Mouse (Mus musculus): ENCODE measurements around the gene Gcc2. TPM values are rescaled to one million over a fixed set of nuclear protein-coding genes. Genes with fewer than 3 reads are reported as not detected.
"Not testable (repeated sequence)": the region's sequence is repeated elsewhere in the genome, so short reads cannot be mapped to it uniquely, and the experiment has no call there.

Gcc2 gene
- polyA plus RNA-seq, 1 experiment, result not detected

- not testable (repeated sequence) for H3K4me3 ChIP-seq (ENCODE audit: insufficient read depth, low read depth, low read length); H3K27ac ChIP-seq (ENCODE audit: insufficient read depth, low read depth, low read length); H3K4me1 ChIP-seq (ENCODE audit: control insufficient read depth, insufficient read depth, low read length)
- 89% methylated on average over 35 of the region's 35 CpGs for WGBS
- peak; percentile 26; the same call in 1 of the 2 replicates for TF ChIP-seq POLR2A (IDR thresholded peaks at IDR 0.05; ENCODE audit: insufficient read depth, low read depth, low read length)
- peak; percentile 40; the same call in 1 of the 2 replicates for TF ChIP-seq CTCF (IDR thresholded peaks at IDR 0.05; ENCODE audit: insufficient read depth, low read depth, low read length)
Measured at GRCm38 (mm10) chr10:58231779-58232640, 23.3 kb upstream of the Gcc2 start.

DNA sequence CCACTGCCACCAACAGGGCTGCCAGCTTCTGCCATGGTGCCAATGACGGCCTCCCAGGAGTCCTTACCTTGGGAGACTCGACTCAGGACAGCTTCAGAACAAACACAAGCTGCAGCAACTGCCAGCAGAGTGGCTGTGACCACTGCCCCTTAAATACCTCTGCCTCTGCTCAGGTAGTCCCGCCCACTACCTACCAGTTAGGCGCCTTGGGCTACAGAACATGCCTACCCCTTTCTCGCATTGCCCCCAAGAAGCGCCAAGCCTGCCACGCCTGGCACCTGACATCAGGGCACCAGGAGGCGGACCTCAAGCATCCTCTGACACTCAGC, 22.7 kb upstream of the Gcc2 start, which contains the start of gene Duxf3:
TSS of gene Duxf3 (minus strand) at position 35 of the 329 bp plus-strand sequence.
- H3K4me3 ChIP-seq (ENCODE audit: insufficient read depth, low read depth, low read length); H3K4me1 ChIP-seq (ENCODE audit: control insufficient read depth, insufficient read depth, low read length); H3K27ac ChIP-seq (ENCODE audit: insufficient read depth, low read depth, low read length): not testable (repeated sequence)
- 73% methylated on average over 5 of the region's 8 CpGs for WGBS

- H3K4me3 ChIP-seq (ENCODE audit: insufficient read depth, low read depth, low read length); H3K4me1 ChIP-seq (ENCODE audit: control insufficient read depth, insufficient read depth, low read length); H3K27ac ChIP-seq (ENCODE audit: insufficient read depth, low read depth, low read length): not testable (repeated sequence)
- WGBS, result 81% methylated on average over 10 of the region's 10 CpGs
Measured at GRCm38 (mm10) chr10:58233054-58233739, 22.1 kb upstream of the Gcc2 start.

- H3K4me3 ChIP-seq (ENCODE audit: insufficient read depth, low read depth, low read length); H3K27ac ChIP-seq (ENCODE audit: insufficient read depth, low read depth, low read length); H3K4me1 ChIP-seq (ENCODE audit: control insufficient read depth, insufficient read depth, low read length): not testable (repeated sequence)
Measured at GRCm38 (mm10) chr10:58233740-58234121, 21.6 kb upstream of the Gcc2 start.

DNA sequence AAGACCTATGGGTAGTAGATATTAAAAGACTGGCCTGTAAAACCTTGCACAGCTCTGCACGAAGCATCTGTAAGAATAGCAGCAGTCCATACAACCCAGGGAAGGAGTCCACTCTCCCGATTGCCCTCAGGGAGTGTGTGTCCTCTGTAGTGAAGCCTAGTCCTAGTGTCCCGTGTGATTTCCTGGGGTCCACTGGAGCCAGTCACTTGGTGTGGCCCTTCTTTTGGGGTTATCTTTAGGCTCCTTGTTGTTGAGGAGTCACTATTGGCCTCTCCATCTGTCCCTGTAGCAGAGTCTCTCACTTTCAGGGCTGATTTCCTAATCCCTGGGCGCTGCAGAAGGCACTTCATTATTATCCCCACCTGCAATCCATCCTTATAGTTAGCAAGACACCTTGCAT, 20.3 kb upstream of the Gcc2 start:
- 86% methylated on average over 4 of the region's 4 CpGs for WGBS
- H3K4me3 ChIP-seq (ENCODE audit: insufficient read depth, low read depth, low read length); H3K4me1 ChIP-seq (ENCODE audit: control insufficient read depth, insufficient read depth, low read length); H3K27ac ChIP-seq (ENCODE audit: insufficient read depth, low read depth, low read length): not testable (repeated sequence)

GRCm38 (mm10) chr10:58236613-58237012, 18.7 kb upstream of the Gcc2 start, which contains the start of gene Gm4981:
Gm4981 (minus strand) TSS chr10:58236701.
- no peak within 1 kb of the TSS for H3K27ac ChIP-seq (ENCODE audit: insufficient read depth, low read depth, low read length)
- no peaks in the 10 kb centered on the region for H3K4me1 ChIP-seq (ENCODE audit: control insufficient read depth, insufficient read depth, low read length)
- no peak for TF ChIP-seq CTCF (IDR thresholded peaks at IDR 0.05; ENCODE audit: insufficient read depth, low read depth, low read length)
- TF ChIP-seq POLR2A (IDR thresholded peaks at IDR 0.05; ENCODE audit: insufficient read depth, low read depth, low read length), result no peak
- 87% methylated on average over 10 of the region's 10 CpGs for WGBS
- H3K4me3 ChIP-seq (ENCODE audit: insufficient read depth, low read depth, low read length), result no peak within 1 kb of the TSS

DNA sequence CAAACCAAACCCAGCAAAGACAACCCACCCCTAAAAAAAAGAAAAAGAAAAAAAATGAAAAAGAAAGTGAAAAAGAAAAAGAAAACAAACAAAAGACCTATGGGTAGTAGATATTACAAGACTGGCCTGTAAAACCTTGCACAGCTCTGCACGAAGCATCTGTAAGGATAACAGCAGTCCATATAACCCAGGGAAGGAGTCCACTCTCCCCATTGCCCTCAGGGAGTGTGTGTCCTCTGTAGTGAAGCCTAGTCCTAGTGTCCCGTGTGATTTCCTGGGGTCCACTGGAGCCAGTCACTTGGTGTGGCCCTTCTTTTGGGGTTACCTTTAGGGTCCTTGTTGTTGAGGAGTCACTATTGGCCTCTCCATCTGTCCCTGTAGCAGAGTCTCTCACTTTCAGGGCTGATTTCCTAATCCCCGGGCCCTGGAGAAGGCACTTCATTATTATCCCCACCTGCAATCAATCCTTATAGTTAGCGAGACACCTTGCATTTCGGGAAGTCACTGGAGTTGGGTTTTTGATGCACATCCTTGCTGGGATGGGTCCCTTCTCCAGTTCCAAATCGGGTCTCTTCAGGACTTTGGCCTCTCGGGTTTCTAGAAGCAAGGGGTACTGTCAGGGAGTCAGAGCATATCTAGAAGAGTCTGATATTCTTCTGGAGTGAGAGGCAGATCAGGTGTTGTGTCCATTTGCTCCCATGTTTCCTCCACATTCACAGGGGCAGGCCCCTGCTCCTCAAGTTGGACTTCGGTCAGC, 16.1 kb upstream of the Gcc2 start:
- H3K4me3 ChIP-seq (ENCODE audit: insufficient read depth, low read depth, low read length); H3K4me1 ChIP-seq (ENCODE audit: control insufficient read depth, insufficient read depth, low read length); H3K27ac ChIP-seq (ENCODE audit: insufficient read depth, low read depth, low read length): not testable (repeated sequence)
- WGBS, result 86% methylated on average over 8 of the region's 8 CpGs

DNA sequence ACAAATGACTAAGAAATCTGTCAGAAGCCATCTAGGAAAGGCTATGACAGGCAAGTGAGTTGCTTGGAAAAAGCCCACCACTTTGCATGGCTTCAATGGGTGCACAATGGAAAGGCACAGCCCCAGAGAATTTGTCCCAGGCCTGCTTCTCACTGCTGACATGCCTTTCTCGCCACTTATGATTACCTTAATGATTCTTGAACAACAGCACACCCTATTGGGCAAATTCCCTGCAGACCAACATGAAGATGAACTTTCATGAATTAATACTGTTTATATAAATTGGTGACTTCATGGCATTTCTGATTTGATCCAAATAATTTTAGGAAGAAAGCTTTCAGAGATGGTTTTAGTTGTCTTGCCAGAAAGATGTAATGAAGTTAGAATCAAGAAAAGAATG, 5.8 kb upstream of the Gcc2 start:
- Histone ChIP-seq H3K4me1 (ENCODE audit: control insufficient read depth, insufficient read depth, low read length) (no peaks in the 10 kb centered on the region), H3K4me3 (ENCODE audit: insufficient read depth, low read depth, low read length) (no peak overlapping the region), H3K27ac (ENCODE audit: insufficient read depth, low read depth, low read length) (no peak overlapping the region)
- TF ChIP-seq POLR2A (IDR thresholded peaks at IDR 0.05; ENCODE audit: insufficient read depth, low read depth, low read length), result no peak
- TF ChIP-seq CTCF (IDR thresholded peaks at IDR 0.05; ENCODE audit: insufficient read depth, low read depth, low read length), result no peak
- WGBS, result 53% methylated on average over 1 of the region's 1 CpGs

GRCm38 (mm10) chr10:58254635-58255175, 592 bp upstream of the Gcc2 start:
- WGBS, result 13% methylated on average over 6 of the region's 6 CpGs
- Histone ChIP-seq H3K27ac (ENCODE audit: insufficient read depth, low read depth, low read length) (no peak overlapping the region), H3K4me3 (ENCODE audit: insufficient read depth, low read depth, low read length) (no peak overlapping the region), H3K4me1 (ENCODE audit: control insufficient read depth, insufficient read depth, low read length) (no peaks in the 10 kb centered on the region)
- TF ChIP-seq POLR2A (IDR thresholded peaks at IDR 0.05; ENCODE audit: insufficient read depth, low read depth, low read length), result no peak
- no peak for TF ChIP-seq CTCF (IDR thresholded peaks at IDR 0.05; ENCODE audit: insufficient read depth, low read depth, low read length)
